Mouse (Mus musculus) cerebellum, adult 2 months (tissue): Measurements from ENCODE around the gene Lrp11.

Source experiments
- CTCF ChIP-seq: fragments of 200-500 bp; IDR thresholded peaks from 2 replicates; pipeline ENCODE4 v1.5.1; 2011; ENCODE audit warnings: low read depth, mild to moderate bottlenecking, control low read depth, low read length, moderate library complexity, borderline replicate concordance; ENCODE audit not compliant: insufficient read depth
- POLR2A ChIP-seq: fragments of 200-500 bp; IDR thresholded peaks from 2 replicates; pipeline ENCODE4 v1.6.1; 2011; ENCODE audit warnings: low read length, control low read depth, borderline replicate concordance; ENCODE audit not compliant: insufficient read depth

GRCm38 (mm10) chr10:7608611-7609010 lies 19.0 kb downstream of the Lrp11 start:
- no peak for TF ChIP-seq POLR2A
- no peak for TF ChIP-seq CTCF
